Mouse (Mus musculus): ENCODE results near the gene Trhr2.
A peak's percentile ranks its signal among the peaks of the same experiment; 100 is the strongest.

Gene Trhr2

DNA sequence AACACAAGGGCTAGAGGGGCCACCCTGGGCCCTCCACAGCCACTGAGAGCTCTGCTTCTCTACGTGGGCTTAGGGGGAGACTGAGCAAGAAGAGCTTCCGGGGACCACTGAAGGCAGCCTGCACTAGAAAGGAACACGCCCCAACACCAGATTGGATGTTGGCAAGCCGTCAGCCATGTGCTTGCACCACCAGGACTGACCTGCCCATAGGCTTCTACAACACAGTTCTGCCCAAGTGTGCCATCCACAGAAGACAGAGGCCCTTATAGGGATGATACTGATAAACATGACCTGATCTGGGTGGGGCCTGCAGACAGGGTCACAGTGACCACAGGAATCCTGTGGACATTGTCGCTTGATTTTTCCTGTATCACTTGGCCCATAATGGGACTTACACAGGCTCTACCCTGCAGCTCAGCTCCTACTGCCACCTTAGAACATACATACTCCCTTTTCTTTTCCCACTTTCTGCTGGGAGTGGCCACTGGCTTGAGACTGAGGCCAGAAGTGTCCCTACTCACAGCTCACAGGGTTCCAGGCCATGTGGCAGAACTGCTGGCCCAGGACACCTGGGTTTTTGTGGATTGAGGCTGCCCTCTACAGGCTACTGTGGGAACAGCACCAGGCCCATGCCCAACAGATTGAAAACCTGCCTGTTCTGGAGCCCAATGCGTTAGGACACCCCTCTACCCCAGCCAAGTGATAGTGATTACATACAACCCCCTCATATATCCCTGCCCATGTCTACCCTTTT is 27.6 kb downstream of the Trhr2 start:
- peak; percentile 72 for DNase-seq (ENCODE audit: low read depth, low spot score)

DNA sequence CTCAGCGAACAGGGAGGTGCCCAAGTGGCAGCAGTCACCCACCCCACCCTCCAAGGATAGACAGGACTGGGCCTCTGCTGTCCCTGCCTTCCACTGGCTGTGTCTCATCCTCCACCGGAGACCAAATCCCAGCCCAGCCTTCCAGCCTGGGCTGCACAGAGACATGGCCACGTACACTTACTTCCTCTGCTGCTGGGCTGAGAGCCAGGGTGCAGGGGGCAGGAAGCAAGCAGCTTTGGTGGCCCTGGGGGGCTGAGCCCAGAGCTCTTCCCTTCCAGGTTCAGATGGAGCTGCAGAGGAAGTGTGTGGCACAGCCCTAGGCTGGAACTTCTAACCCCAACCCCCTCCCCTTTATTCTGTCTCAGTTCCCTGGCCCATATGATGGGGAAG is 29.4 kb downstream of the Trhr2 start:
- DNase-seq (ENCODE audit: low read depth, low spot score): no peak

DNA sequence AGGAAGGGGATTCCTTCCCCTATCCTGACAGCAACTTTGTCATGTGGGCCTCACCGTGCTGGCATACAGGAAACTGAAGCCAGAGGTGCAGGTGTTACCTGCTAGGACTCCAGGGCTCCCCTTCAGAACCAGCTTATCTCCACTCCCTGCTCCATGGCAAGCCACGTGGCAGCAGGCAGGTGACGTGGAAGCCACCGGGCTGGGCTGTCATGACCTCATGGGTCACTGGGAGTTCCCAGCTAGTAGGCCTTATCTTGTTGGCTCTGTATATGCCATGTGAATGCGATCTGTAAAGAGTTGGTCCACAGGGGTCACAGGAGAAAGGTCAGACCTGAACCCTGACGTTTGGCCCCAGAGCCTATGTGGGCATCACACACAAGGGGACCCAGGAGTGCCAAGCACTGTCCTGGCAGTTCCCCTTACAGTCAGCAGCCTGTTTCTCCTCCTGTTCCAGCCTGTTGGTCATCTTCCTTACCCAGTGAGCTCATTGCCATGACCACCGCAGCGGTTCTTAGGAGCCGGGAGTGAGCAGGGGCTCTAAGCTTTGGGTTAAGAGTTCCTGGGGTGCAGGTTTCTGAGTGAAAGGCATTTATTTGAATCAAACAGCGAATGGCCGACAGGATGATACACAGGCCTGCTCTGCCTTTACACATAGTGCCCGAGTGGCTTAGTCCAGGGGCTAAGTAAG is 30.0 kb downstream of the Trhr2 start:
- no peak for DNase-seq (ENCODE audit: low read depth, low spot score)

DNA sequence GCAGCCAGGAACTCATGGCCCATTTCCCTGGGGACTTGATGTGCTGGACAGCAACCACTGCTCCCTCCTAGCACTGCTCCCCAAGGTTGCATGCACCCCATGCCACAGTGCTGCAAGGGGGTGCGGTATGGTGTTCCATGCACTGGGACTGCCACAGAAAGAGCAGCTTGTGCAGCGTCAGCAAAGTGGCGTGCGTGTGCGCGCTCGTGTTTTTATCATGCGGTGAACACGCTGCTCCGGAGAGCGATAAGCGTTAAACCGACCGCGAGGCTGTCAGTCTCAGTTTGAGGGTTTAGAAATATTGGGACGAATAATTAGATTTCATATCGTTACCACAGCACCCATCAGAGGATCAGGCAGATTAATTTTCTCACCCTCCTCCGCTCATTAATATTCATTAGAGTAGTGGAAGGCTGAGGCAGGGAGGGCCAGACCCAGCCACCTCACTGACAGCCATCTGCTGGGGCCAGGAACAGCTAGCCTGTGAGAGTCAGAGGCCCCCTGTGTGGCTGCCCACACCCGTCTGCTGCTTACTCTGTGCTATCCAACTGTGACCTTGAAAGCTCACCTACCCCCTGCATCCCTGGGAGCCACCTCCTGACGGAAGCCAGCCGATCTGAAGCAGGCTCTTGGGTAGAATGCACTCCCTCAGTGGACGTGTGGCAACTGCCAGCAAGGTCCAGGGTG is 30.9 kb downstream of the Trhr2 start:
- no peak for DNase-seq (ENCODE audit: low read depth, low spot score)

DNA sequence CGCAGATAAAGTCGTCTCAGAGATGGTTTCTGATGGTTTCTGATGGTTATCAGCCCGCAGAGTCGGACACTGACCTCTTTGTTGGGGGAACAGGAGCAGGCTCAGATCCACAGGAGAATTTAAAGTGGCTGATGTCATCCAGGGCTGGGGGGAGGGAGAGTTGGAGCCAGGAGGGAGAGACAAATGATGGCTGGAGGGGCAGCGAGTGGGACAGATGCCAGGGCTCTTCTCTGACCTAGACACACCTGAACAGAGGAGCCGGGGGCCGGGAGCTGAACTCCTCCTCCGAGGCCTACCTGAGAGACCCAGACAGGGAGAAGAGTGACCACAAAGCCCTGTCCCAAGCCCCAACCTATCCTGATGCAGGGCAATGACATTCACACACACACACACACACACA is 31.5 kb downstream of the Trhr2 start:
- DNase-seq (ENCODE audit: low read depth, low spot score): no peak

DNA sequence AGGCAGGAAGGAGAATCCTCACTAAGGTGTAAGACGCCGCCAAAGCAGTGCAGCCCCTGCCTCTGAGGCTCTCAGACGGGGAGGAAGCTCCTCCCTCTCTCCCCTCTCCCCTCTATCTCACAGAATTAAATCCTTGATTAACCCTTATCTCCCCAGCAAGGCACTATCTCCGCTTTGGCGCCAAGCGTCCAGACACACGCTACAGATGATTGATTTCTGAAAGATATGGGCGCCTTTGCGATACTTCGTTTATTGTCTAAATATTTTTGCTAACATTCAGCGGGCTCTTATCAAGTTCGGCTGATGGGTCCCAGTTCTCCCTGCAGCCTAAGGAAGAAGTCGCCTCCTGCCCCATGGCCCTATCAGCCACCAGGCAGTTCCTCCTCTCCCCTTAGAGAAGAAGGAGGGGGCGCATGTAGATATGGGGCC is 34.4 kb downstream of the Trhr2 start:
- no peak for DNase-seq (ENCODE audit: low read depth, low spot score)

DNA sequence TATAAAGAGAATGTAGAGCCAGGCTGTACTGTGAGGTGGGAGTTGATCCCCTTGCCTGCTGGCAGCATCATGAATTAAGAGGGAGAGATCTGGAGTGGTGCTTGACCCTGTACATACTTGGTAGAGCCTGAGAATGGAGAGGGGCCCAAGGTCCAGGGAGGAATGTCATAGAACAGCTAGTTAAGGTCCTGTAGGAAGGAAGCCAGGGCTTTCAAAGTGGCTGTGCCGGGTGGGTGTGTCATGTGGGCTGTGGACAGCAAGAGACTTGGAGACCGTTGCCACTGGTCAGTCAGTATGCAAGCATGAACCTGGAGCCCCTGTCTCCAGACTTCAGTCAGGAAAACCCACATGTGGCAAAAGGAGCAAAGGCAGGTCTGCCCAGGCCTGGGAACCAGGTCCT is 35.4 kb downstream of the Trhr2 start:
- no peak for DNase-seq (ENCODE audit: low read depth, low spot score)

DNA sequence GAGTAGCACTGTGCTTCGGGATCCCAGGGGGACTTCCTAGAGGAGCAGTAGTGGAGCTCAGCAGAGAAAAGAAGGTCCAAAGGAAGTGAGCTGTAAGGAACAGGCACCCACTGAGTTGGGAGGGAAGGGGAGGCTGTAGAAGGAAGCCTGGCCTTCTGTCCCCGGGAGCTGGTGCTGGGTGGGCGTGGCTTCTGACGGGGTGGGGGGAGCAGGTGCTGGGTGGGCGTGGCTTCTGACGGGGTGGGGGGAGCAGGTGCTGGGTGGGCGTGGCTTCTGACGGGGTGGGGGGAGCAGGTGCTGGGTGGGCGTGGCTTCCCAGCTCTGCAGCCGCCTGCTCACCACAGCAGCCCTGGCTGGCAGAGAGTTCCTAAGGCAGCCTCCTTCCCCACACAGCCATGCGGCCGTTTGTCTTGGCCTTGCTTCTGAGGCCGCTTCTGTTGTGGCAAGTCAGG is 36.6 kb downstream of the Trhr2 start:
- peak; percentile 78 for DNase-seq (ENCODE audit: low read depth, low spot score)

DNA sequence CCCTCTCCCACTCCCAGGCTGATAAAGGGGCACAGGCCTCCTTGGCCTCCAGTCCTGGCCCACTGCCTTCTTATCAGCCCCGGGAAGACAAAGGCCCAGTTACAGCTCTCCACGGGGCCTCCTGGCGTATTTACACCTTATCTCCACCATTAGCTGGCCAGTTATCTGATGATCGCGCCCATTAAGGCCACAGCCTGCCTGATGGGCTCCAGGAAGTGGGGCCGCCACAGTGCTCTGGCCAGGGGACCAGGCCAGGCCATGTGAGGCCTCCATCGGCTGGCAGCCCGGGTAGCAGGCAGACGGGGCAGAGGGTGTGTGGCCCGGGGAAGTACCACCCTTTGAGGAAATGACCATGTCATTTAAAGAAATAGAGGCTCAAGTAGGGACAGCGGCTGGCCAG is 37.8 kb downstream of the Trhr2 start:
- DNase-seq (ENCODE audit: low read depth, low spot score): no peak

DNA sequence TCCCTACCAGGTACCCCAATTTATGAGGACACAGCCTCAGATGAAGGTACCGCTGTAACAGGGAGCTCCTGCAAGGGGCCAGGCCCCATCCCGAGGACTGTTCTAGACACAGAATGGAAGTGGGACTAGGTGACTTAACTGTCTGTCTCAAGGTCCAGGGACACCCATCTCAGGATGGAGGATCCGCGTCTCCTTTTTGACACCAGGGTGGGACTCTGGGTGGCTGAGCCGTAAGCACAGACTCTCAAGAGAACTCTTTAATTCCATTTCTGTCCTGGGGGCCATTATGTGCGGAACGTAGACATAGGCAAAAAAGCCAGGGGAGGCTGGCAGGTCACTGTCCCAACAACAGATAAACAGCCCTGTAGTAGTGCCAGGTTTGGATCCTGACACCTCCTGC is 38.4 kb downstream of the Trhr2 start:
- DNase-seq (ENCODE audit: low read depth, low spot score): no peak

DNA sequence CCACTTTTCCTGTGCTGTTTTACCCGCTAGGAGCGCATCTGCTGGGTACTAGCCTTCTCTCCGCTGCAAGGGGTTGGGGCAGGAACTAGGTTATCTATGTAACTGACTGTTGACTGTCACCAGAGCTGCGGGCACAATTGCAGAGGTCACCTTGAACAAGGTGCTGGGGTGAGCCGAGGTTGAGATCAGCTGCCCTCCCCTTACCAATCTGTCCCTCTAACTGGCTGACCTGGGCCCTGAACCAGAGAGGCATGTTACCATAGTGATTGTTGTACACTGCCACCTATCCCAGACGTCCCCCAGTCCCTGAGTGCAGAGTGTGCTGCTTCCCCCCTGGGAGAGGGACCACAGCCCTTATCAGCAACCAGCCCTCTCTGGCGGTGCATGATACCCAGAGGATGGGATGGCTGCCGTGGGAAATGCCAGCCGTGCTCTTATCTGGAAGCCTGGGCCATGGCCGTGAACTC is 39.1 kb downstream of the Trhr2 start:
- no peak for DNase-seq (ENCODE audit: low read depth, low spot score)

DNA sequence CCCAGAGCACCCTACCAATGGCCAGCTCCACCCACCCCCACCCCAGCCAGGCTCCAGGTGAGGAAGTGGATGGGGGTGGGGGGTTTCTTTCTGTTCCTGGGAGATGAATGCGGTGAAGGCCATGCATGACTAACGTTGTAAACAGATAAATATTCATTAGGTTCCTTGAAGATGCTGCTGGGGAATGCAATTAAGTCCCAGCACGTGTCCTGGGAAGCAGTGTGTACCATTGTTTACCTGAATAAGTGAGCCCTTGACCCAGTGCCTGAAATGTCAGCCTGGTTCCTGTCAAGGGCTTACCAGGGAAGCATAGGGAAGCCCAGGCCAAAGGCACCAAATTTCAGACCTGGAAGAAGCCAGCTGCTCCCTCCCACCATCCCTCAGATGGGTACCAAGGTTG is 40.0 kb downstream of the Trhr2 start:
- DNase-seq (ENCODE audit: low read depth, low spot score): peak; percentile 86

DNA sequence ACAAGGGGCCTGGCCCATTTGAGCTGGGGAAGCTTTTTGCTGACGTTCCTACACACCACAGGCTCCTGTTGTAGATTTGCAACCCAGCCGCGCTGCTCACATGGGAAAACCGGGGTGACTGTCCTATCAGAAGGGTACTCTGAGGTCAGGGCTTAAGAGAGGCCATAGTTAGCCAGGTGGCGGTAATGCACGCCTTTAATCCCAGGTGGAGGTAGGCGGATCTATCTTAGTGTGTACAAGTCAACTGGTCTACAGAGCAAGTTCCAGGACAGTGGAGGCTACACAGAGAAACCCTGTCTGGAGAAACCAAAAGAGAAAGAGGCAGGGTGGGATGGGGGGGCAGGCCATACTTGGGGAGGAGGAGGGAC is 40.9 kb downstream of the Trhr2 start:
- DNase-seq (ENCODE audit: low read depth, low spot score): no peak

DNA sequence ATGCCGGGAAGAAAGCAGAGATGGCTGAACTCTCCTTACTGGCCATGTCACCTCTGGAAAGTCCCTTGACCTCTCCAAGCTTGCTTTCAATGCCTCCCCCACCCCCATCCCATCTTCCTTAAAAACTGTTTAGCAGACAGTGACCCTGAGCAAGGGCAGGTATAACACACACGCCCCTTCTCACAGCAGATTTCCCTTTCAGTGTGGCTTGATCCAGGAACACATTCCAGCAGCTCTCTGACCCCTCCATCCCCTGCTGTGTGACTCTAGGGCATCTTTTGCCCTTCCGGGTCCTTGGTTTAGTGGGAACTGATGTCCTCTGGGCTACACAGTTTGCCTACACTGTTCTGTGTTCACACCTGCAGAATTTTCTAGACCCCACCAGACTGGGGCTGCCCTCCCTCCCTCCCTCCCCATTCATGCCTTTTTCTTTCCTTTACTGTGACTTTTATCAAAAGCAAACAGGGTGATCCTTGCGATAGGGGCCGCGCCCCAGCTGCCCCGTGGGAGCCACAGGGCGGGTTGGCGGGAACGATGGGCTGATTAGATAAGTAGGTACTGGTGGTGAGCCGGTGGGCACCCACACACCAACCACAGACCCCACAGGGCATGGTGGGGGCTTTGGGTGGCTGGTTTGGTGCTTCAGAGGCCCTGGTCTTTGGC is 41.4 kb downstream of the Trhr2 start:
- peak; percentile 87 for DNase-seq (ENCODE audit: low read depth, low spot score)

DNA sequence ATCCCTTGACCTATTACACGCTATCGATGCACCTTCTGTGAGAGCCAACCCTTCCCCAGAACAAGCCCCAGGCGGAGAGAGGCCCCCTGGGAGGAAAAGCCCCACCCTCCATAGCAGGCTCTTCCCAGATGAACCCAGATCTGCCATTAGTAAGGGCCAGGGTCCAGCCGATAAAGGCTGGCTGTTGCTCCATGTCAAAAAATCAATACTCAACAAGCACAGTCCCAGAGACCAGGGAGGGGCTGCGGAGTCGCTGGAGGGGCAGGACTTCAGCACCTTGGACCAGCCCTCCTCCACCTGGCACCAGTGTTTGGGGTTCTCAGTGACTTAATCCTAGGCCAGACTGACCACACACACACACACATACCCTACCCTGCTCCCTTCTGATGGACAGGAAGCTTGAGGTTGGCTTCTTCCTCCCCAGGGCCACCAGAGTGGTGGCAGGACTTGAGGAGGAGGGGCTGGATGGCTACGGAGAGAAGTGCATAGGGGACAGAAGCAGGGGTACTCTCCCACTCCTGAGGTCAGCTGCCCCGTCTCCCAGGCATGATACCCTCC is 42.5 kb downstream of the Trhr2 start:
- no peak for DNase-seq (ENCODE audit: low read depth, low spot score)

DNA sequence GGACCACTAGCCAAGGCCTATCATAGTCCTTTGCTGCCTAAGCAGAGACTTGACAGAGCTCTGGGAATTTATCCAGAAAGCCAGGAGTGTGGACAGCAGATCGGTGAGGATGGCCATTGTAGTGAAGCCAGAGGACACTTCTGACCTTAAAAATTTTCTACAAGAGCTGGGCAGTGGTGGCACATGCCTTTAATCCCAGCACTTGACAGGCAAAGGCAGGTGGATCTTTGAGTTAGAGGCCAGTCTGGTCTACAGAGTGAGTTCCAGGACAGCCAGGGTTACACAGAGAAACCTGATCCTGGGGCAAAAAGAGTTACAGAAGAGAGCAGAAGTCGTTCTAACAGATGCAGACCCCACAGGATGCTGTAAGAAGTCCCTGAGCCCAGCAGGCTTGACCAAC is 44.1 kb downstream of the Trhr2 start:
- DNase-seq (ENCODE audit: low read depth, low spot score): no peak

DNA sequence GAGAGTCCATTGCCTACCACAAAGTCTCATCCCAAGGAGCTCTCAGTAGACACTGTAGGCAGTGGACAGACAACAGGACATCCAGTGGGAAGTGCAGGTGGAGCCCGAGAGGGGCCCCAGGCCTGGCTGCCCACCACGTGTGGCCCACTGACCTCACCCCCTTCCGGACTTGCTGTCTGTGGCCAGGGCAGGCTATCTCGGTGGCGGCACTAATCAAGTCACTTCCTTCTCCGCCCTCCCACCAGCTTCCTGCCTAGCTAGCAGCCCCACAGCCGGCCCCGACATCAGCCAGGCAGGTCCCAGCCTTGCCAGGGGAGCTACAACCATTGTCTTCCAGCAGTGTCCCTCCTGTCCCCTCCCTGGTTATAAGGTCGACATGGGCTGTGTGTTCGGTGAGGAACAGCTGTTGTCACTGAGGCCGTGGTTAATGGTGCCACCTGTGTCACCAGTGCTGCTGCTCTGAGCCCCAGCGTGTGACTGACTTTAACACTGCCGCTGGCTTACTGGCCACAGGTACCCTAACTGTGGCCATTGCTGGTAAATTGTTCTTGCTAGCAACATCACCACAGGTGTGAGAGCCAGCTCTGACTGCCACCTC is 45.5 kb downstream of the Trhr2 start:
- no peak for DNase-seq (ENCODE audit: low read depth, low spot score)

DNA sequence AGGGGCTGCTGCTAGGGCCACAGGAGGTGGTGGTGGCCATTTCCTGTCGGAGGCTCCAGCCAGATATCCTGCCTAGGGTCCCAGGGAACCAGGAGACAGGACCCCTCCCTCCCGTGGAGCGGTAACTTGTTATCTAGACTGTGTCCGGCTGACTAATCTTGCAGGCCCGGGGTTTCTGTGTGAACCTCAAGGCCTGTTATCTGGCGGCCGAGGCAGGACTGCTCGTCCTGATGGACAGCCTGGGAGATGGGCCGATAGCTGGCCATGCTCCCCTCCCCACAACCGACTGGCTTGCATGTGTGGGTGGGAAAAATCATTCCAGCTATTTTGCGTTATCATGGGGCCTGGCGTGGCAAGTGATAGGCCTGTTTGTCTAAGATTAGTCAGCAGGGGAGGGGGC is 47.2 kb downstream of the Trhr2 start:
- DNase-seq (ENCODE audit: low read depth, low spot score): no peak

DNA sequence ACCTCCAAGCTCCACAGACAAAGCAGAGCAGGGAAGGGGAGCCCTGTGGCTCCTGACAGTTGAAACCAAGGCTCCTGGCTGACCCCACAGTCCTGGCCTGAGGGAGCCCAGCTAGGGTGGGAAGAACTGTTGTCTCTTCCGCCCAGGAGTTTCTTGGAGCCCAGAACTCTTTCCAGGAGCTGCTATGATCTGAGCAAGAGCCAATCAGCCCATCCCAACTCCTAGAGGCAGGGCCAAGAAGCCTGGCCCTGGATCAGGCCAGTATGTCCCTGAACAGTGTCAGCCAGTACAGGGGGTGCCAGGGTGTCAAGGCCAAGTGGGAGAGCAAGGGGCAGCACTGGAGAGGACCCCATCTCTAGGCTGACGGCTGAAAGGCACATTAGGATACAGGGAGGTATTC is 48.0 kb downstream of the Trhr2 start:
- DNase-seq (ENCODE audit: low read depth, low spot score): no peak

DNA sequence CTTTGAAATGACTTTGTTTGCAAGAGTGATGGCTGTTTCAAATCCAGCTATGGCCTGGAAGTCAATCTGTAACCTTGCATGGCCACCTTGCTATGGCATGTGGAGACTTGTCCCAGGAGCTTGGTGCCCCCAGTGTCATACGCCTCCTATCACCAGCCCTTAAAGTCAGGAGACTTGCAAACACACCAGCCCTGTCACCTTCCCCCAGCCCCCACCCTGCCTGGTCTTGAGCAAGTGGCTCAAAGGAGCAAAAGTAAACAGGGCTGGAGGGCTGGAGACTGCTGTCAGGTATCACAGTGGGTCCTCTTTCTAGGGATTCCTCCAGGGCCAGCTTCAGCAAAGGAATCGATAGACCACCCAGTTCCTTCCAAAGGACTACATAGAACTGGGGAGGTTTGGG is 49.4 kb downstream of the Trhr2 start:
- DNase-seq (ENCODE audit: low read depth, low spot score): no peak

DNA sequence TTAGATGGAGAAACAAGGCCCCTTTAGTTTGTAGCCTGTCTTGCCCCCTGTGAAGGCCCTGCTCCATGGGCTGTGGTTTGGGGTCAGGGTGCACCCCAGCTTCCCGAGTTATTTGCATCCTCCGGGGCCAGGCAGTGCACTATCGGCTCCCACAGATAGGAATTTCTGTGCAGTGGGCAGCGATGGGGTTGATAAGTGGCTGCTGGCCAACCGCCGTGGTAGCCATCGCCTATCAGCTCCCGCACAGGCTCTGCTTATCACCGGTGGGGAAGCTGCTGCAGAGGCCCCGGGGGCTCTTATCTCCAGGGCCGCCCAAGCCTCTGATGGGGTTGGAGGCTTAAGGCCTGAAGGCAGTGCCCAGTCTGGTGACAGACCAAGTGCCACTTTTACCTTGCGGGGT is 51.3 kb downstream of the Trhr2 start:
- no peak for DNase-seq (ENCODE audit: low read depth, low spot score)

DNA sequence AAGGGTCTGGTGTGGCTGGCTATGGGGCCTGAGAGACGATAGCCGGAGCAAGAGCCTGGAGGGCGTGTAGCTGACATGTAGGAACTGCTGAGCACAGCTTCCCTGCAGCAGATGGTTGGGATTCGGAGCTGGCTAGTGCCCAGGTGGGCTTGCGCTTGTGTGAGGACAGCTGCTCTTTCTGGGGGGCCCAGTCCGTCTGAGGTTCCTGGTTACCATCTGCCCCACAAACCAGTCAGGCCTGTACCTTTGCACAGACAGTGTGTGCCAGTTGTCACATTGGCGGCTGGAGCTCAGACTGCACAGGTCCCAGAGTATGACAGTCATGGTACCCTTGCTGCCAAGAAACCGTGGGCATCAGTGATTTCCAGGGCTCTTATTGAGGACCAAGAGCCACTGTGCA is 52.7 kb downstream of the Trhr2 start:
- DNase-seq (ENCODE audit: low read depth, low spot score): no peak
